Mouse (Mus musculus): Measurements from ENCODE around the gene BC048679.
"Not testable (repeated sequence)": the region's sequence is repeated elsewhere in the genome, so short reads cannot be mapped to it uniquely, and the experiment has no call there.

Gene BC048679

DNA sequence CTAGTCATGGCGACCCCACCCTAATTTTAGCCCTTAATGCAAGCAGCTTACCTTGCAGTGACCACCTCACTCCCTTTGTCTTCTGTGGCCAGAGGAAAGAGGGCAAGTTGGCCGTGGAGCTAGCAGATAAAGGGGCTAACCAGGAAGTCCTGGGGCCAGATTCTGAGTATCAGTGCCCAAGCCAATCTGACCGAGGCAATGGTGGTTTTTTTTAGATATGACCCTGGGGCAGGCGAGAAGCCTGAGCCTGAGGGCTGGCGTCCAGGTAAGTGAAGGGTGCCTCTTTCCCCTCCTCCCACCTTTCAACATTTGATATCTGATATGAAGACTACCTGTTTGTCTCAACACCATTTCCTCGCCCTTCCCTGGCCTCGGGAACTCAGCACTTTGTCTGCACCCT is at the start of gene BC048679:
TSS of gene BC048679 (minus strand) at position 101 of the 400 bp plus-strand sequence.
- no peak for DNase-seq (ENCODE audit: low read depth)

DNA sequence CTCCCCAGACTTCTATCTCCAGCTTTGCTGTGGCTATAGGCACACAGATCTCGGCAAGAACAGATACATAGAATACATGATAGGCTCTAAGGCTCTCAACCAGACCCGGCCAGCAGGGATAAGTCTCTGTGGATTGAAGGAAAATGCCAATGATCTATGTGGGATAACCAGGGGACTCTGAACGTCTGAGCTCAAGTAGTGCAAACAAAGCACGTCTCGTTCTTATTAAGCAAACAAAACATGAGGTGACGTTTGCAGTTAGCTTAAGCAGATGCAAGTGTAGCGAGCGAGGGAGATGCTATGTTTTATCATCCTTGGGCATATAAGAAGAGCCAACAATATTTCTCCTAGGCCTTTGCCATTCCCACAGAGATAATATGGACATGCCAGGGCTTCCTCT is 44.9 kb upstream of the BC048679 start:
- no peak for DNase-seq (ENCODE audit: low read depth)

DNA sequence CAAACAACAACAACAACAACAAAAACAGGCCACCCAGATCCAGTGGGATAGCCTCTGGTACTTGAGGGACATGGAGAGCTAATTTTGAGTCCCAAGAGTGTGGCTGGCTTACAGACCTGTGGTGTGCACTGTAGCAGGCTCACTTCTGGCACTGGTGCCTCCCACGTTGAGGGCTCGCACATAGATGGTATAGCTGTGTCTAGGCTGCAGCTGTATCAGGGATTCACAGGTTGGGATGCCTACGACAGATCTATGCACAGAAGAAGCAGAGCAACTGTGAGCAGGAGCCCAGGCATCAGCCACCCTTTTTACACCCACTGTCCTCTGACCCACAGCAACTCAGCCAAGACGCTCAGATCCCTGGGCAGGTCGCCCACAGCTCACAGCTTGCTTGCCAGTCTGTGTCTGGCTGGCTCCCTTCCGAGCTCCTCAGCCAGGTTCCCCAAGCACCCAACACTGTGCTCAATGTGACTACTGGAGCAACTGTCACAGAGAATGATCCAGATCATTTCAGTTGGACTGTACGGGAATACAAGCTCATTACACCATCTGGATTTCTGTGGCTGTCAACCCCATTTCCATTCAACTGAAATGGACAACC is 43.9 kb upstream of the BC048679 start:
- DNase-seq (ENCODE audit: low read depth) = no peak

DNA sequence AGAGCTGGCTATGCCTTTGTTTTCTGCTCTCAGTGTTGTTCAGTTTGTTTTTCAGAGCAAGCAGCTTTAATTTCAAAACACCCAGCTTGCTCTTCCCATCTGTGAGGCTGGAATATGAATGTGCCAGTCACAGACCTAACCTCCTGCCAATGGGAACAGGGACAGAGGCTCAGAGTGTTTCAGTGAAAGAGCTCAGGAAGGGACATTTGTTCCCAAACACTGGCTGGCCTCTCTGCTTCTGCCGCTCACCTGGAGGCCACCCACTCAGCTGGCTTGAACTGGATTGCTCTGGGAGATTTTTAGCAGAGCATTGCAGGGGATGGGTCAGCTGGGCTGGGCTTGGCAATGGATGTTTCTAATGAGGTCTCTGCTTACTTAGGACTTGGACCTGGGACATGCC is 42.9 kb upstream of the BC048679 start:
- no peak for DNase-seq (ENCODE audit: low read depth)

- no peak for DNase-seq (ENCODE audit: low read depth)
These were observed 41.5 kb upstream of the BC048679 start for GRCm38 (mm10) chr7:81539565-81539964.

DNA sequence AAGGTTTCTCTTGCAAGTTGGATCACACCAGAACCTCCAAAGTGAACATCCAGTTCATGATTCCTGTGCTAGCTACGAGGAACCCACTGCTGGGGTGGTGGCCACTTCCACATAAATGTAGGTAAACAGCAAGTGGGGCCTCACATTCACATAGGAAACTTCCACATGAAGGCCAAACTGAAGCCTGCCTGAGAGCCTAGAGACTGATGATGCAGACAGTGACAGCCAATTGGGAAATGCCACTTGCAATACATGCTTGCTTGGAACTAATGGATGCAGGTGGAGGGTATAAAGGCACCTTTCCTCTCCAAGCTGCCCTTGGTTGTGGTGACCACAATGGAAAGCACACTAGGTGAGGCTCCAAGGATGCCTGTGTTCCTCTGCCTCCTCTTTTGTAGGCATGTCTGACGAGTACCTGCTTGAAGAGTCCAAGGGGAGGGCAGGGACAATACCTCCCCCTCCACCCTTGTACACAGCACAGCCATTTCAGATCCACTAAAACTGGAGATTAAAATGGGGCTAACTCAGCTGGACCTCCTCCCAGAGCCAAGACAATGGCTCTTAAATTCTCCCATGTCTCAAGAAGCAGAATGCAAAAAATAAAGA is 40.1 kb upstream of the BC048679 start:
- DNase-seq (ENCODE audit: low read depth) = peak; percentile 16

DNA sequence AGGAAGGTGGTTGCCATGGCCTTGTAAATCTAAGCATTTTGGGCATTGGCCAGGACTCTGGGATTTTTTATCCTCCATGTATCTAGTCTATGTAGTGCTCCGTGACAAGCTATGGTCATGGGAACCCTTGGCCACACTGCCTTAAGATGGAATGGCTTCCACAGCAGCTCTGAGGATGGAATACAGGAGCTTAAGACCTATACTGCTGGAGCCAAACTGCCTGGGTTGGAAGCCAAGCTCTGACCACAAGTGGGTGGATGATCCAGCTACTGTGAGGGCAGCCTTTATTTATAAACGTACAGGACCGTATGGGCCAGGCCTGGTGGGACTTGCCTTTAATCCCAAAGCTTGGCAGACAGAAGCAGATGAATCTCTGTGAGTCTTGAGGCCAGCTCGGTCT is 38.4 kb upstream of the BC048679 start:
- no peak for DNase-seq (ENCODE audit: low read depth)

GRCm38 (mm10) chr7:81531462-81531861 is 33.4 kb upstream of the BC048679 start:
- DNase-seq (ENCODE audit: low read depth) = no peak

DNA sequence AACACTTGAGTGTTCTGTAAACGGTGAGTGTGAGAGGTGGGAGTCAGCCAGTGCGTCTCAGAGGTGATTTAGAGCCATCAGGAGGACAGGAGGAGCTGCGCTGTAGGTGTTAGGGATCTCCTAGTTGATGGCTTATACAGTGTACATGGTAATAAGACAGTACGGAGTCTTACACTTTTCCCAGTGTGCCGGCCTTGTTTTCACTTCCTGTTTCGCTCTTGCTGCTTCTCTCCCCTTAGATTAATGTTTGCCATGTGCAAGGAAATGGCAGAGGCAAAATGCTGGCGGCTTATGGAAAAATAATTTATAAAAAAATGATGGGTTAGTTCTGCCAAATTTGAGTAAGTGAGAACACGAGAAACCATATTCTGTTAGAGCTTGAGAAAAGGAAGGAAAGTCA is 30.8 kb upstream of the BC048679 start:
- no peak for DNase-seq (ENCODE audit: low read depth)

GRCm38 (mm10) chr7:81523663-81524017 is 25.6 kb upstream of the BC048679 start:
- no peak for DNase-seq (ENCODE audit: low read depth)

GRCm38 (mm10) chr7:81523008-81523662 is 25.1 kb upstream of the BC048679 start:
- DNase-seq (ENCODE audit: low read depth) = peak; percentile 77

DNA sequence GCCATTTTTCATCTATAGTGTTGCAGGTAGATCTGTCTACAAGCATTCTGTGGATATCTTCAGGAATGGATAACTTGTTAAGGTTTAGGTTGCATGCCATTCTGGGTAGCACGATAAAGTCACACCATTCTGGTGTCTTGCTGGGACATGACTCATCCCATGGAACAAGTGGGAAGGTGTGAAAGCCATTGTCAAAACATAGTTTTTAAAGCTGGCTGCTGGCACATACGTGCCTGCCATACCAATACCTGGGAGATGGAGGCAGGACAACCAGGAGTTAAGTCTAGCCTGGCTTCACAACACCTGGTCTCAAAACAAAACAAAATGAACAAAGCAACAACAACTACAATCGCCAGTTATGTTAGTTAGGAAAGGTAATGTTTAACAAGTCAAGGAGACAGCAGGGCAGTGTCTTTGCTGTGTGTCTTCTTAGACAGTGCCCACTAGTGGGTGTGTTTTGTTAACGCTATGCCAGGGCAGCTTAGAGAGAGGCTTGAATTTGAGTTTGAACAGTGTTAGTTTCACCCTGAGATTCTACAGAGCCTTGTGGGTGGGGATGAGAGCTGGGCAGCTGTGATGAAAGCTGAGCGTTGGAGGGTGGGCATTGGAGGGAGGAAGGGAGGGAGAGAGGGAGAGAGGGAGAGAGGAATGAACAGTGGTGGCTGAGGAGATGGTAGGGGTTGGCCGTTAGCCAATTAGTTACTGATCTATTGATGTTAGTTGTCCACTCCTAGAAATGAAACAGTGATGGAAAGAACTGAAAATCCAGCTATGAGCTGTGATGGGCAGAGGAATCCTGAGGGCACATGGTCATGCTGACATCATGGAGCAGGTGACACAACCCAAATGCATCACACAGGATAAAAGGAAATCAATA is 18.3 kb upstream of the BC048679 start:
- no peak for DNase-seq (ENCODE audit: low read depth)

- no peak for DNase-seq (ENCODE audit: low read depth)
These were observed 17.0 kb upstream of the BC048679 start for GRCm38 (mm10) chr7:81514906-81515590.

GRCm38 (mm10) chr7:81501050-81501449 is 3.0 kb upstream of the BC048679 start:
- no peak for DNase-seq (ENCODE audit: low read depth)

DNA sequence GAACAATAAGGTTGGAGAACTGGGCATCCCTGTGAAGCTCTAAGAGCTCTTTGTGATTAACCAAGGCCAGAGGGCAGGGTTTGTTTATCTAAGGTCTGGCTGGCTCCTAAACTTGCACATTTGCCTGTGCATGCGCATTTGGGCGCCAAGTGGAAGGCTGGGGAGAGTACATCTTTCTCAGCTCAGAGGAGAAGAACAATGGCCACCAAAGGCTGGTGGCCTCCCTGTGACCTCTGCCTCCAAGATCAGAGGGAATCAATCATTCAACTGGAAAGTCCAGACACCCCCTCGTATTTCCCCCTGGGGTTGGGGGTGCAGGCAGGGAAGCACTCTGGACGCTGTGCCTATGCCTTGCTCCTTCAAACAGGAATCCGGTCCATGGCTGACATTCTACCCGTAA is 910 bp downstream of the BC048679 start:
- DNase-seq (ENCODE audit: low read depth) = no peak

DNA sequence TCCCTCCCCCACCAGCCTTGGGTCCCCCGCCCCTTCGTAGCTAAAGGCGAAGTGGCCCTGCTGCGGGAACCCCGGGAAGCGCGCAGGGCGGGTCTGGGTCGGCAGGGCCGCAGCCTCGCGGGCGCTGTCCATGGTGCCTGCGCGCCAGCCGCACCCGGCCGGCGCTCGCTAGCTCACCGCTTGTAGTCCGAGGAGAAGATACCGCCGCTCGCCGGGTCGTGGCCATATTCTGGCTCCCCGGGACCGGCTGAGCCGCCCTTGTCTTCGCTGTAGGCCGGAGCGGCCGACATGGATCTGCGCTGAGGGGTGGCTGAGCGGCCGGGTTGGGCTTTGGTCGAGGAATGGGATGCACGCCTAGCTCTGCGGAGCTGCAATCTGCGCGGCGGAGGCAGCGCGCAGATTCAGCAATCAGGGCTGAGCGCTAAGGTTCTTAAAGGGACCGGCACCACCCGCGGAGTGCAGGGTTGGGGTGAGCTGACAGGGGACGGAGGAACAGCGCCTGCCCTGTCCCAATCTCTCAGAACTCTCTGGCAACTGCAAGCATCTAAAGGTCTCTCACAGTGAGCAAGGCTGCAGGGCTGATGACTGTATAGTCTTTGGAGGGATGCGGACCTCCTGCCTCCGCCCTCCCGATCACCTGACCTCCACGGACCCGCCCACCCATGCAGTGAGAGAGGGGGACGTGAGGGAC is 4.6 kb downstream of the BC048679 start, which contains the start of gene Ap3b2:
TSS of gene Ap3b2 (minus strand) at position 595 of the 691 bp plus-strand sequence.
- DNase-seq (ENCODE audit: low read depth) = peak; percentile 19

DNA sequence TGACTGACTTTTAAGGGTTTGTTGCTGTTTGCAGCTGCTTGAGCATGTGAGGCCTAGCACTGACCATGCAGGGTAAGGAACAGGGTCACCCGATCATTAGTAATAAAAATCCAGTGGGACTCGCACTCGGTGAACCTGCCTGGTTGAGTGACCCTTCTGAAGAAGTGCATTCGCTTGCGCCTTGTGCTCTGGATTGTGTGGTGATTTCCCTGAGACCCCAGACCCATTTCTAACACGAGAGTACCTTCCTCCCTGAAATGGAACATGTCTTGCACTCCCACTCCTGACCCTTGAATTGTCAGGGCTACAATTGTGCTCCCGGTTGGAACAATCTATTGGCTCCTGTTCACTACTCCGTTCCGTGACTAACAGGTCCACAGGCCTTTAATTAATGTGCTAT is 5.5 kb downstream of the BC048679 start:
- no peak for DNase-seq (ENCODE audit: low read depth)

DNA sequence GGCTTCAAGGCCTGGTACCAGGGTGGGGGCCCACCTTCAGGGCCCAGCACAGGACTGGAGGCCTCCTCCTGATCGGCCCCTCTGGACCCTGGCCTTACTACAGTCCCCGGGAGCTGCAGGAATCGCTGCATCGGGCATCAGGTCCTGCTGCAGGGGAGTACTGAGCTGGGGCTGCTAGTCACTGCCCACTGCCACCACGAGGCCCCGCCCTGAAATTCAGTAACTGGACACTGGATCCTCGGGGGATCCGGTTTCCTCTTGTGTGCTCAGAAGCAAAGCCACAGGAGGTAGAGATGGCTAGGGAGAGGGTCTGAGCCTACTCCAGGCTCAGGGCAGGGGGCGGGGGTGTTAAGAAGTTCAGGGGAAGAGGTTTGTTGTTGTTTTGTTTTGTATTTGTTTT is 8.4 kb downstream of the BC048679 start:
- DNase-seq (ENCODE audit: low read depth) = no peak

- no peak for DNase-seq (ENCODE audit: low read depth)
These were observed 17.3 kb downstream of the BC048679 start for GRCm38 (mm10) chr7:81480800-81481199.

GRCm38 (mm10) chr7:81479531-81480090 is 18.5 kb downstream of the BC048679 start:
- DNase-seq (ENCODE audit: low read depth) = no peak

GRCm38 (mm10) chr7:81478261-81478660 is 19.8 kb downstream of the BC048679 start:
- DNase-seq (ENCODE audit: low read depth) = not testable (repeated sequence)
